Mouse (Mus musculus) hindbrain, embryonic 16.5 days (tissue): Measurements from ENCODE around the gene 1110008P14Rik. TPM values are rescaled to one million over a fixed set of nuclear protein-coding genes. Genes with fewer than 3 reads are reported as not detected.

Experiments
- ATAC-seq: fragments of 200-750 bp; cut with Nextera tagmentation; 2 replicates; pipeline ENCODE4 v1.8.0; 2017; ENCODE audit warnings: moderate TSS enrichment, moderate library complexity
- H3K27ac ChIP-seq: fragments of 300-500 bp; sonication (generic); 2 replicates; pipeline ENCODE4 v1.5.1; 2014; ENCODE audit warnings: low read depth, mild to moderate bottlenecking, control low read depth, low read length, moderate library complexity
- H3K27me3 ChIP-seq: fragments of 300-500 bp; sonication (generic); replicated peaks from 2 replicates; pipeline ENCODE4 v1.6.1; 2014; ENCODE audit warnings: low read length; ENCODE audit not compliant: control insufficient read depth, insufficient read depth
- H3K36me3 ChIP-seq: fragments of 300-500 bp; sonication (generic); 2 replicates; pipeline ENCODE4 v1.6.1; 2014; ENCODE audit warnings: mild to moderate bottlenecking, low read length, moderate library complexity, mixed read lengths; ENCODE audit not compliant: control insufficient read depth, insufficient read depth
- H3K4me1 ChIP-seq: fragments of 300-500 bp; sonication (generic); 2 replicates; pipeline ENCODE4 v1.6.1; 2014; ENCODE audit warnings: low read depth, low read length; ENCODE audit not compliant: control insufficient read depth, insufficient read depth
- H3K4me2 ChIP-seq: fragments of 300-500 bp; sonication (generic); 2 replicates; pipeline ENCODE4 v1.6.1; 2014; ENCODE audit warnings: mild to moderate bottlenecking, low read length, control low read depth, moderate library complexity
- H3K4me3 ChIP-seq: fragments of 300-500 bp; sonication (generic); 2 replicates; pipeline ENCODE4 v1.5.1; 2014; ENCODE audit warnings: mild to moderate bottlenecking, low read length, control low read depth, moderate library complexity
- H3K9ac ChIP-seq: fragments of 300-500 bp; sonication (generic); 2 replicates; pipeline ENCODE4 v1.6.1; 2014; ENCODE audit warnings: low read depth, mild to moderate bottlenecking, control low read depth, low read length, moderate library complexity
- H3K9me3 ChIP-seq: fragments of 300-500 bp; sonication (generic); 2 replicates; pipeline ENCODE4 v1.6.1; 2014; ENCODE audit warnings: mild to moderate bottlenecking, low read length, moderate library complexity; ENCODE audit not compliant: control insufficient read depth
- WGBS: fragments of 180-500 bp; shearing (Covaris S2); extraction: QIAGEN DNeasy Blood & Tissue Kit; methylation state at CpG from one replicate; pipeline ENCODE4 v1.1.7; 2014; 5-methylcytosine and 5-hydroxymethylcytosine counted together
- polyA plus RNA-seq: library from polyadenylated mRNA; unstranded; fragments of >200 nt; fragmentation: Nextera tagmentation; extraction: Ambion mirVana; gene quantifications from 2 replicates; pipeline ENCODE4 v1.2.1, GENCODE M21; 2015

The 1110008P14Rik gene
- polyA plus RNA-seq, 1 experiment from 2014 or later, result 196 TPM

DNA sequence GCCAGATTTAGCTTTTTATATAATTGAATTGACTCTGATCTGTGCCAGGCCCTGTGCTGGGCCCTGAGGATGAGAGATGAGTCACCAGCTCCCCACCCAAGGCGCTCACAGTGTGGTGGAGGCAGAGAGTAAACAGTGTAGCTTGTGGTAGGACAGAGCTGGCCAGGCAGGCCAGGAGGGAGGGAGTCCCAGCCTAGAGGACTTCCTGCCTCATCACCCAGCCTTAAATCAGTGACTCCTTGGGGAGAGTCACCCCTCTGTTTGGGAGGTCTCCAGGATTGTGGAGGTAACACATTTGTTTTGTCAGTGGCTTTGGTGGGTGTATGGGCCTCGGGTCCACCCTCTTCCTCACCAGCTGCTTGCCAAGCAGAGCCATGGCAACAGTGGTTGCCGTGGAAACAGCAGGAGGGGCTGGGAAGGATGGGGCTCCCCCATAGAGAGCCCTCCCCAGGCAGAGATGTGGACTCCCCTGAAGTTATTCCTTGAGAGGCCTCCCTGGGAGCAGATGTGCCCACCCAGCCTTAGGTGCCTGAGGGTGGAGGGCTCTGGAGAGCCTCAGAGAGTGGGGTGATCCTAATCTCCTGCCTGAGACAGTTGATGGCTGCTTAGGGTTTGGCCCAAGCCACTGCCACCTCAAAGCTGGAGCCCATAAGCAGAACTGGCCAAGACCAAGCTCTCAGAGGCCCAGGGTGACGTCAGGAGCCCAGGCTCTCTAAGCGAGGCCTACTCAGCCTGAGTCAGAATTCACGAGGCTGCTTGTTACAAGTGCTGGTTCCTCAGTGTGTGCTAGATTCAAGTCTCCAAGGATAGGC lies 39.0 kb downstream of the 1110008P14Rik start:
- no peak overlapping the region for H3K4me3 ChIP-seq
- peak; percentile 44; the same call in 1 of the 2 replicates for ATAC-seq
- peaks cover 14% of the 10 kb centered on the region for H3K36me3 ChIP-seq
- H3K4me2 ChIP-seq, result no peak overlapping the region
- peaks cover 7% of the 10 kb centered on the region for H3K4me1 ChIP-seq
- no peak overlapping the region for H3K27ac ChIP-seq
- peak overlapping the region; percentile 2; the same call in 1 of the 2 replicates for H3K9ac ChIP-seq
- H3K9me3 ChIP-seq, result no peaks in the 10 kb centered on the region
- 63% methylated on average over 6 of the region's 6 CpGs for WGBS
- H3K27me3 ChIP-seq, result no peaks in the 10 kb centered on the region

DNA sequence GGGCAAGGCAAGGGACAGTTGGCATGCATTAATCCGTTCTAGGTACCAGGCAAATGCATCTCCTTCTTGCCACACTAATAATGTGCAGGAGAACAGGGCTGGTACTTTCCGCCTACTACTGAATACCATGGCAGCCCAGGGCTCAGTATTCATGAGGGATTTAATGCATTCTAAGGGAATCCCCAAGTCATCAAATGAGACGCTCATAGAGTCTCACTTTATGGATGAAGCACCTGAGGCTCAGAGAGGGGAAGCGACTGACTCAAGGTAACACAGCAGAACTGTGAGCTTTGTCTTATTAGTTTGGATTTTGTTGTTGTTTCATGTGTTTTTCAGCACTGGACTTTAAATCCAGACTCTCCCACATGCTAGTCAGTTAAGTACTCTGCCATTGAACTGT lies 39.7 kb downstream of the 1110008P14Rik start:
- Histone ChIP-seq H3K36me3 (peaks cover 20% of the 10 kb centered on the region), H3K9ac (no peak overlapping the region), H3K27ac (no peak overlapping the region), H3K4me2 (no peak overlapping the region), H3K27me3 (no peaks in the 10 kb centered on the region), H3K4me3 (no peak overlapping the region), H3K4me1 (peaks cover 7% of the 10 kb centered on the region), H3K9me3 (no peaks in the 10 kb centered on the region)
- WGBS, result 84% methylated on average over 4 of the region's 4 CpGs
- ATAC-seq, result no peak

DNA sequence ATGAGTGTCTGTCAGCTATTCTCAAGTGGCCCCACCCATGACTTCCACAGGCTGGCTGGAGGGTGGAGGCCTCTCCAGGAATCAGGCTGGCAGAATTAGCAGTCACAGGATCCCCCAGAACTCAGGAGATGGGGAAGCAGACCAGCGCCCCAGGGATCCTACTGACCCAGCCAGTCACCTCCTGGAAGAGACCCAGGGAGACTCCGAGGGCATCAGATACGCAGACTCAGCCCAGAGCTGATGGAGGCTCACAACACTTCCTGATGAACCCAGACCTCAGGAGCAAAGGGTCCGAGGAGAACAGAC lies 40.2 kb downstream of the 1110008P14Rik start:
- H3K4me1 ChIP-seq, result peaks cover 7% of the 10 kb centered on the region
- H3K4me3 ChIP-seq, result no peak overlapping the region
- no peaks in the 10 kb centered on the region for H3K9me3 ChIP-seq
- H3K27me3 ChIP-seq, result no peaks in the 10 kb centered on the region
- H3K4me2 ChIP-seq, result no peak overlapping the region
- no peak overlapping the region for H3K27ac ChIP-seq
- H3K9ac ChIP-seq, result peak overlapping the region; percentile 17
- no peak for ATAC-seq
- H3K36me3 ChIP-seq, result peaks cover 16% of the 10 kb centered on the region
- 82% methylated on average over 4 of the region's 4 CpGs for WGBS

DNA sequence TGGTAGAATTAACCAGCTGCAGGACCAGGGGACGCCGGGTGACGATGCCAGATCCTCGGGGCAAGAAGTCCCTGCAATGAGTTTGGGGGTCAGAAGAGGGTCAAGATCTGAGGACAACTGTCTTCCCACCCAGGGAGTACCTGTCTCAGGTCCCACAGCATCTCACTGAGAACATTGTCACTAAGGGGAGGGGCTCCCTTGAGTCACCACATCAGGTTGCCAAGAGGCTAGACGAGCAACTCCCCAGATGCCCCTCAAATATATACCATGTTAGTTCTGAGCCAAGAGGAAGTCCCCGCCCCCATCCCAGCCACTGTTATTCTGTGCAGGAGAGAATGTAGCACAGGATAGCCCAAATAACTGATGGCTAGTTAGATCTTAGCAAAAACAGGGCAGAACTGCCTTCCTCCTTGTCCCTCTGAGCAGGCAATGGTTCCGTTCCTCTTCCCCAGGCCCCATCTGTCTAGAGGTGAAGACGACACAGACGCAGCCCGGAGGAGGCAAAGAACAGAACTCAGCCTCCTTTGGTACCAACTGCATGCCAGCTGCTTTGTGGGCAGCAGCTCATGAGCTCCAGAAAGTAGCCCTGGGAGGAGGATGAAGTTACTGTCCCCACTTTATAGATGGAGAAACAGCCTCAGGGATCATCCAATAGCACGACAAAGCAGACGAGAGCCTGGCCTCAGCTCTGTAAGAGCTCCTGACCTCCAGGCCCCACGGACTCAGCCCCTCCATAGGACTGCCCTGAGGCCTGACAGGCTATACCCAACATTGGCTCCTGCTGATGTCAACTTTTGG lies 40.7 kb downstream of the 1110008P14Rik start:
- Histone ChIP-seq H3K9ac (peak overlapping the region; percentile 17; the same call in 1 of the 2 replicates), H3K27me3 (no peaks in the 10 kb centered on the region), H3K4me2 (no peak overlapping the region), H3K27ac (no peak overlapping the region), H3K4me1 (peaks cover 7% of the 10 kb centered on the region), H3K4me3 (no peak overlapping the region), H3K9me3 (no peaks in the 10 kb centered on the region), H3K36me3 (peaks cover 16% of the 10 kb centered on the region)
- no peak for ATAC-seq
- WGBS, result 83% methylated on average over 13 of the region's 13 CpGs

DNA sequence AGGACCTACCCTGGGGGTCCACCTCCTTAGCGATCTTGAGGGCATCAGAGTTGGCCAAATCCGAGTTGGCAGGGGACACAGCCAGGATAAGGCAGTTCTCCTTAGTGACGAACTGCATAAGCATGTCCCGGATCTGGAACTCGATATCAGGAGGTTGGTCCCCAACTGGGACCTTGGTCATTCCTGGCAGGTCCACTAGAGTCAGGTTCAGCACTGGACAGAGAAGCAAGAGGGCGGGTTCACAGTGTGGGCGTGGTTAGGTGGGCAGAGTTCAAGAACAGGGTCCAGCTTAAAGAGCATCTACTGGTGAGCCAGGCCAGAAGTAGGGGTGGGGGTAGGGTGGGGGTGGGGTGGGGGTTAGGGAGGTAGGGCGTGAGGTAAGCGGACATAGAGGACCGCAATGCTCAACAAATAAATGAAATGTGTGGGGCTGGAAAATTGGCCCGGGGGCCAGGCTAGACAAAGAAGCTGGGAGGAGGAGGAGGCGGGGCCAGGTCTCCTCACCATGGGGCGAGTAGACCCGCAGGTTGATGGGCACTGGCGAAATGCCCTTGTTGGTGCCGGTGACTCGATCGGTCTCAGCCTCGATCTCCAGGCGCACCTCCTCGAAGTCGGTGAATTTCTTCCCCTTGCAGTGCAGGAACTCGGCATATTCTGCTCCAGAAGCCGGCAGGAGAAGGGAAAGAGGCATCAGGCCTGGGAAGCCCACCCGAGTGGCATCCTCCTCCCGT lies 41.7 kb downstream of the 1110008P14Rik start:
- H3K36me3 ChIP-seq, result peaks cover 18% of the 10 kb centered on the region

DNA sequence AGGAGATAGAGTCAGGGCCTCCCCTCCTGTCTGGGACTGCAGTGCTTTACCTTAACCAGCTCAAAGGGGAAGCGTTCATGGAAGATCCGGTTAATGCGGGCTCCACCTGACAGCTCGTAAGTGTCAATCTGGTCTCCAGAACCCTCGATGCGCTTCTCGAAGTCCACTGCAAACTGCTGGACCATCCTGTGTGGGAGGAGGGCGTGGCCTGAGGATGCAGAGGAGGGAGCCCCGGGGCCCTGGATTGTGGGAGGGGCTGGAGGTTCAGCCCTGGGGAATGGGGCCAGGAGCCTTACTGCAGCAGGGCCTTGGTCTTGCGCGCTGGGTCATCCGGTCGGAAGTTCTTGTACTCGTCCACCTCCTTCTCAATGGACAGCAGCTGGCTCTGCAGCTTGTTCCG lies 45.9 kb downstream of the 1110008P14Rik start:
- 55% methylated on average over 15 of the region's 15 CpGs for WGBS
- Histone ChIP-seq H3K4me1 (no peaks in the 10 kb centered on the region), H3K4me2 (no peak overlapping the region), H3K4me3 (no peak overlapping the region), H3K27me3 (no peaks in the 10 kb centered on the region), H3K9ac (no peak overlapping the region), H3K27ac (no peak overlapping the region), H3K9me3 (no peaks in the 10 kb centered on the region), H3K36me3 (peaks cover 21% of the 10 kb centered on the region)
- ATAC-seq, result no peak

More for the DNA sequence above, 41.7 kb downstream of the 1110008P14Rik start:
- Histone ChIP-seq H3K9me3 (no peaks in the 10 kb centered on the region), H3K4me3 (no peak overlapping the region), H3K27ac (no peak overlapping the region), H3K27me3 (no peaks in the 10 kb centered on the region), H3K9ac (no peak overlapping the region), H3K4me2 (no peak overlapping the region), H3K4me1 (peaks cover 7% of the 10 kb centered on the region)
- no peak for ATAC-seq
- WGBS, result 45% methylated on average over 26 of the region's 26 CpGs

DNA sequence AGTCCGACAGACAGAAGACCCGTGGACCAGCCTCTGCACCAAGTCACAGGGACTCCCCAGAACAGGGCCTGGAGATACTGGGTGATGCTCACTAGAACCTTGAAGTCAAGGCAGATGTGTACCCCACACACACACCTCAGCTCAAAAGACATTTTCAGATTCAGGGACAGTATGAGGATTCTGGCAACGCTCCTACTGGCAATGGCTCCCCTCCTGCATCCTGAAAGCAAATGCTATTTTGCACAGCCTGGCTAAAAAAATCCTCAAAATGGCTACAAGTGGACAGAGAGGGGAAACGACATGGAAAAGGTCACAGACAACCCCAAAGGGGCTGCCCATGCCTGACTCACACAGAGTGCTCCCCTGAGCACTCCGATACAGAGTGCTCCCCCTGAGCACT lies 49.6 kb downstream of the 1110008P14Rik start:
- H3K9ac ChIP-seq, result no peak overlapping the region
- H3K36me3 ChIP-seq, result peaks cover 6% of the 10 kb centered on the region
- ATAC-seq, result no peak
- no peak overlapping the region for H3K4me2 ChIP-seq
- no peaks in the 10 kb centered on the region for H3K4me1 ChIP-seq
- no peak overlapping the region for H3K4me3 ChIP-seq
- no peaks in the 10 kb centered on the region for H3K27me3 ChIP-seq
- no peaks in the 10 kb centered on the region for H3K9me3 ChIP-seq
- 76% methylated on average over 5 of the region's 5 CpGs for WGBS
- H3K27ac ChIP-seq, result no peak overlapping the region

DNA sequence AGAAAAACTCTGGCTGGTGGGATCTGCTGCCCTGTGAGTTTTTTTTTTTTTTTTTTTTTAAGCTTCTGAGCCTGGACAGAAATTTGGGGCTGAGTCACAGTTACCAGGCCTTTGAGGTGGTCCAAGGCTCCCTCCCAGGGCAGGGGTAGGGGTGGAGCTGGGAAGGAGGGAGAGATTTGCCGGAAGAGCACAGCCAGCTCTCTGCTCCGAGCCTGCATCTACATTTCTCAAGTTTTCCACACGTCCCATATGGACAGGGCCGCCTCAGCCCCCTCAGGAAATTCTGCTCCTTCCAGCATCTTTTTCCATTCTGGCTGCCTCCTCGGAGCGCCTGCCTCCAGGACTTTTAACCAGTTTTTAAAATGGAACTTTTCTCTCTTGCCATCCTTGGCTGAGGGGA lies 52.2 kb downstream of the 1110008P14Rik start:
- H3K4me2 ChIP-seq, result no peak overlapping the region
- H3K27me3 ChIP-seq, result no peaks in the 10 kb centered on the region
- H3K27ac ChIP-seq, result no peak overlapping the region
- H3K9ac ChIP-seq, result no peak overlapping the region
- no peak overlapping the region for H3K4me3 ChIP-seq
- H3K4me1 ChIP-seq, result no peaks in the 10 kb centered on the region
- H3K36me3 ChIP-seq, result peaks cover 3% of the 10 kb centered on the region
- ATAC-seq, result no peak
- H3K9me3 ChIP-seq, result no peaks in the 10 kb centered on the region
- 55% methylated on average over 6 of the region's 6 CpGs for WGBS
